ENCODE assay signal across 9 mouse cellular contexts in the genomic region with DNA sequence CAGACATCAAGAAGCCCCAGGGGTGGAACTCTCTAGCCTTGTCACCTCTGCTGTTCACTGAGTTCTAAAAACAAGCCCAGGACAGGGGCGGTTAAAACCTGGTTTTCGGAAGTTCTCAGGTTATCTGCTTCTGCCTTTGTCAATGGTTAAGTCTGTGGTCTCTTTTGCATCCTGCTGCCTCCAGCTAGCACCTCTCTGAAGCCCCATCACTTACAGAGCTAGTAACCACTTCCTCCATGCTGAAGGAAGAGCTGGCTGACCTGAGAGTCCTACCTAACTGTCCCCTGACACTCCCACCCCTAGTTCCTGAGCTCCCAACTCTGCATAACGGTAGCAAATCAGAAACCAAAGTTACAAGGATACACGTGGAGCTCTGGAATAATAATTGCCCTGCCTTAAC. TPM values are rescaled to one million over a fixed set of nuclear protein-coding genes. Genes with fewer than 3 reads are reported as not detected.
DNase-seq lines count a peak whose midpoint lies in the region; ATAC-seq and TF ChIP-seq lines count a peak whose summit lies in the region.
"Had no signal": no experiment of that assay in that cellular context is flagged by ENCODE, and none has a peak within 500 bp of the region (broad histone marks: within the 10 kb centered on the region; RNA-seq: fewer than 3 reads in every experiment).

No protein-coding gene starts in this region.

- peak overlapping the region; percentile 85 for H3K4me3 ChIP-seq in gastrocnemius, adult 2 months
- H3K4me3 ChIP-seq in CH12.LX (replicated peaks in 1 of 3; ENCODE audit: low read depth in 2 of 3, low read length in 2 of 3, poor library complexity in 1 of 3) = peak overlapping the region; percentile 59 to 88 (median 78)
- peak overlapping the region; percentile 77 for H3K4me3 ChIP-seq in forebrain, postnatal 0 days (ENCODE audit: low read depth, low read length)
- H3K4me3 ChIP-seq in megakaryocyte, embryonic 14.5 days (replicated peaks) = peak overlapping the region; percentile 95

- peak overlapping the region; percentile 83 for H3K4me2 ChIP-seq in CH12.LX (ENCODE audit: insufficient read depth, low read depth, poor library complexity, severe bottlenecking)
- peak overlapping the region; percentile 75 for H3K4me2 ChIP-seq in forebrain, postnatal 0 days (ENCODE audit: low read depth)

- TF ChIP-seq POLR2A in CH12.LX (IDR thresholded peaks at IDR 0.05; ENCODE audit: low read depth, low read length) = peak; percentile 47

- no peak for DNase-seq in gastrocnemius, adult 2 months
- no peak for DNase-seq in gastrocnemius, postnatal 14 days
- DNase-seq in CH12.LX (ENCODE audit: extremely low read depth) = peak; percentile 78
- DNase-seq in forebrain, postnatal 0 days = no peak
- peak; percentile 59 for DNase-seq in thymus, postnatal 4 days
- DNase-seq in layer of hippocampus, adult 11-12 months (ENCODE audit: low spot score) = no peak

- dilution Hi-C loops in CH12.LX (cut with MboI; ENCODE audit: extremely low pct_ligation_motif_present, extremely low pct_unique_long_range_greater_than_20kb, low sequenced_read_pairs) = no loop called here

- TF ChIP-seq RAD21 in CH12.LX (IDR thresholded peaks at IDR 0.05; ENCODE audit: low read depth, low read length) = no peak

- peak overlapping the region; percentile 94 for H3K27ac ChIP-seq in gastrocnemius, adult 2 months
- H3K27ac ChIP-seq in CH12.LX (ENCODE audit: insufficient read depth, low read depth) = peak overlapping the region; percentile 77
- no peak overlapping the region for H3K27ac ChIP-seq in forebrain, postnatal 0 days (ENCODE audit: low read depth, low read length)

- H3K9ac ChIP-seq in CH12.LX (ENCODE audit: insufficient read depth, low read depth) = peak overlapping the region; percentile 60; the same call in 1 of the 2 replicates
- H3K9ac ChIP-seq in forebrain, postnatal 0 days = no peak overlapping the region

- H3K79me2 ChIP-seq in CH12.LX (replicated peaks; ENCODE audit: control insufficient read depth, extremely low read depth, insufficient read depth, poor library complexity, severe bottlenecking) = peaks cover 23% of the 10 kb centered on the region

- WGBS in forebrain, postnatal 0 days = 46% methylated on average over 4 of the region's 4 CpGs

- in situ Hi-C loops in CH12.LX (cut with MboI; ENCODE audit: low pct_ligation_motif_present, low pct_unique_long_range_greater_than_20kb, low sequenced_read_pairs) = no loop called here

- no peaks in the 10 kb centered on the region for H3K9me3 ChIP-seq in CH12.LX (replicated peaks; ENCODE audit: low read length)
- no peaks in the 10 kb centered on the region for H3K9me3 ChIP-seq in forebrain, postnatal 0 days (ENCODE audit: low read length)
- H3K9me3 ChIP-seq in megakaryocyte, embryonic 14.5 days = no peaks in the 10 kb centered on the region

- no peak for ATAC-seq in forebrain, postnatal 0 days
- ATAC-seq in megakaryocyte-erythroid progenitor cell, adult 5-6 weeks (replicated peaks; ENCODE audit: low FRiP score, low TSS enrichment, poor library complexity, severe bottlenecking) = no peak
- ATAC-seq: Patski had no signal

- no peaks in the 10 kb centered on the region for H3K27me3 ChIP-seq in CH12.LX (replicated peaks)
- H3K27me3 ChIP-seq in forebrain, postnatal 0 days (ENCODE audit: insufficient read depth, low read length) = no peaks in the 10 kb centered on the region
- no peaks in the 10 kb centered on the region for H3K27me3 ChIP-seq in megakaryocyte, embryonic 14.5 days (replicated peaks)
- H3K27me3 ChIP-seq: Patski had no signal

- intact Hi-C loops in gastrocnemius, adult 2 months (cut with DNase I) = loop anchor here (2.0 to 10.0 kb wide), 2 partner anchors 20 to 296 kb away; a partner anchor contains a TSS
- intact Hi-C loops in gastrocnemius, postnatal 14 days (cut with DNase I; ENCODE audit: low total_unique reads) = no loop called here

- peak; percentile 60 for TF ChIP-seq EP300 in CH12.LX (IDR thresholded peaks at IDR 0.05; ENCODE audit: low read length)

- H3K36me3 ChIP-seq in CH12.LX (replicated peaks in 1 of 2; ENCODE audit: control insufficient read depth in 1 of 2, insufficient read depth in 1 of 2, low read length in 1 of 2) = peaks cover 5 to 32% of the 10 kb centered on the region in 2 experiments
- H3K36me3 ChIP-seq in forebrain, postnatal 0 days (ENCODE audit: insufficient read depth) = 0 out of 2 replicates have a peak, but pooled peaks cover 4% of the 10 kb centered on the region
- H3K36me3 ChIP-seq in megakaryocyte, embryonic 14.5 days (replicated peaks; ENCODE audit: low read length) = peaks cover 63% of the 10 kb centered on the region

- peaks cover 30 to 60% of the 10 kb centered on the region in 2 experiments for H3K4me1 ChIP-seq in CH12.LX (ENCODE audit: control insufficient read depth in 1 of 2, insufficient read depth in 2 of 2)
- peaks cover 20% of the 10 kb centered on the region for H3K4me1 ChIP-seq in forebrain, postnatal 0 days (ENCODE audit: insufficient read depth)
- peaks cover 86% of the 10 kb centered on the region for H3K4me1 ChIP-seq in megakaryocyte, embryonic 14.5 days

- no peak for TF ChIP-seq CTCF in gastrocnemius, adult 2 months (IDR thresholded peaks at IDR 0.05)
- TF ChIP-seq CTCF in CH12.LX (conservative IDR thresholded peaks at IDR 0.05 in 1 of 2, IDR thresholded peaks at IDR 0.05 in 1 of 2; ENCODE audit: low read depth in 2 of 2, low read length in 2 of 2) = no peak
- no peak for TF ChIP-seq CTCF in forebrain, postnatal 0 days (IDR thresholded peaks at IDR 0.05; ENCODE audit: low read depth)

TF ChIP-seq in CH12.LX, 34 proteins besides CTCF, POLR2A, EP300 and RAD21 (continues in another document):
- TF ChIP-seq USF2 (conservative IDR thresholded peaks at IDR 0.05; ENCODE audit: low read depth, low read length) (no peak), NRF1 (IDR thresholded peaks at IDR 0.05; ENCODE audit: low read depth, low read length) (no peak)

RNA-seq across cellular contexts. Expression of a gene that starts 1.0 kb away (rescaled TPM):
- 1 to 10 TPM; 4.9 to 5.5 TPM for total RNA-seq in gastrocnemius, adult 2 months (2021)
- total RNA-seq in gastrocnemius, postnatal 14 days (2021) = 1 to 10 TPM; 5.5 to 7.4 TPM
- total RNA-seq in CH12.LX (2012; rRNA removed) (56.9 and 71.7 TPM in 2 replicates), CH12.LX (2014; rRNA removed) (65.2 and 71.4 TPM in 2 replicates)
- 75.0 and 84.2 TPM in 2 replicates for polyA plus RNA-seq in CH12.LX (2012; ENCODE audit: insufficient read length, low read depth)
- 54.1 and 57.8 TPM in 2 replicates for total RNA-seq in forebrain, postnatal 0 days (2014; rRNA removed)
- 38.9 and 45.9 TPM in 2 replicates for polyA plus RNA-seq in forebrain, postnatal 0 days (2015; fragmentation: Nextera tagmentation; extraction: Ambion mirVana)
- polyA plus RNA-seq in megakaryocyte, embryonic 14.5 days (2012; ENCODE audit: insufficient read depth, low replicate concordance) = 61.8 and 135 TPM in 2 replicates
- total RNA-seq in megakaryocyte-erythroid progenitor cell, adult 5-6 weeks (2014; fragmentation: Nextera tagmentation) = 22.8 and 29.1 TPM in 2 replicates
- total RNA-seq in megakaryocyte-erythroid progenitor cell, adult 5-6 weeks (2017) = 30.5 and 38.6 TPM in 2 replicates

RNA-seq across cellular contexts. Expression of a gene that starts 1.3 kb away (rescaled TPM):
- 1 to 10 TPM; 2.6 to 3.0 TPM for total RNA-seq in gastrocnemius, adult 2 months (2021)
- 1 to 10 TPM; 3.2 to 3.5 TPM for total RNA-seq in gastrocnemius, postnatal 14 days (2021)
- total RNA-seq in CH12.LX (2012; rRNA removed) (8.1 and 9.6 TPM in 2 replicates), CH12.LX (2014; rRNA removed) (2.7 and 4.3 TPM in 2 replicates)
- 5.9 TPM in 2 replicates for polyA plus RNA-seq in CH12.LX (2012; ENCODE audit: insufficient read length, low read depth)
- 37.9 and 39.5 TPM in 2 replicates for total RNA-seq in forebrain, postnatal 0 days (2014; rRNA removed)
- 34.4 and 36.7 TPM in 2 replicates for polyA plus RNA-seq in forebrain, postnatal 0 days (2015; fragmentation: Nextera tagmentation; extraction: Ambion mirVana)
- 19.4 and 27.8 TPM in 2 replicates for polyA plus RNA-seq in megakaryocyte, embryonic 14.5 days (2012; ENCODE audit: insufficient read depth, low replicate concordance)
- total RNA-seq in megakaryocyte-erythroid progenitor cell, adult 5-6 weeks (2014; fragmentation: Nextera tagmentation) = 22.8 and 26.4 TPM in 2 replicates
- 3.0 and 4.5 TPM in 2 replicates for total RNA-seq in megakaryocyte-erythroid progenitor cell, adult 5-6 weeks (2017)

RNA-seq across cellular contexts. Expression of a gene that starts 22.8 kb away (rescaled TPM):
- 100 to 1,000 TPM; 253 TPM for total RNA-seq in gastrocnemius, adult 2 months (2021)
- 100 to 1,000 TPM; 167 to 186 TPM for total RNA-seq in gastrocnemius, postnatal 14 days (2021)
- total RNA-seq in CH12.LX (2012; rRNA removed) (91.5 and 110 TPM in 2 replicates), CH12.LX (2014; rRNA removed) (121 and 138 TPM in 2 replicates)
- polyA plus RNA-seq in CH12.LX (2012; ENCODE audit: insufficient read length, low read depth) = 175 and 199 TPM in 2 replicates
- 55.2 and 69.8 TPM in 2 replicates for total RNA-seq in forebrain, postnatal 0 days (2014; rRNA removed)
- 42.4 and 43.6 TPM in 2 replicates for polyA plus RNA-seq in forebrain, postnatal 0 days (2015; fragmentation: Nextera tagmentation; extraction: Ambion mirVana)
- 472 and 996 TPM in 2 replicates for polyA plus RNA-seq in megakaryocyte, embryonic 14.5 days (2012; ENCODE audit: insufficient read depth, low replicate concordance)
- 149 and 158 TPM in 2 replicates for total RNA-seq in megakaryocyte-erythroid progenitor cell, adult 5-6 weeks (2014; fragmentation: Nextera tagmentation)
- 78.4 and 117 TPM in 2 replicates for total RNA-seq in megakaryocyte-erythroid progenitor cell, adult 5-6 weeks (2017)

RNA-seq across cellular contexts. Expression of a gene that starts 41.3 kb away (rescaled TPM):
- total RNA-seq in gastrocnemius, adult 2 months (2021) = 10 to 100 TPM; 27.0 to 33.5 TPM
- 10 to 100 TPM; 23.7 to 25.2 TPM for total RNA-seq in gastrocnemius, postnatal 14 days (2021)
- total RNA-seq in CH12.LX (2012; rRNA removed) (48.1 and 49.4 TPM in 2 replicates), CH12.LX (2014; rRNA removed) (24.2 and 28.4 TPM in 2 replicates)
- polyA plus RNA-seq in CH12.LX (2012; ENCODE audit: insufficient read length, low read depth) = 46.5 and 57.0 TPM in 2 replicates
- 137 and 176 TPM in 2 replicates for total RNA-seq in forebrain, postnatal 0 days (2014; rRNA removed)
- 63.8 and 87.7 TPM in 2 replicates for polyA plus RNA-seq in forebrain, postnatal 0 days (2015; fragmentation: Nextera tagmentation; extraction: Ambion mirVana)
- 10.9 and 24.8 TPM in 2 replicates for polyA plus RNA-seq in megakaryocyte, embryonic 14.5 days (2012; ENCODE audit: insufficient read depth, low replicate concordance)
- 54.1 and 79.5 TPM in 2 replicates for total RNA-seq in megakaryocyte-erythroid progenitor cell, adult 5-6 weeks (2014; fragmentation: Nextera tagmentation)
- 36.6 and 37.8 TPM in 2 replicates for total RNA-seq in megakaryocyte-erythroid progenitor cell, adult 5-6 weeks (2017)

RNA-seq across cellular contexts. Expression of a gene that starts 43.9 kb away (rescaled TPM):
- total RNA-seq in gastrocnemius, adult 2 months (2021) = 10 to 100 TPM; 34.7 to 40.0 TPM
- 10 to 100 TPM; 30.1 to 34.4 TPM for total RNA-seq in gastrocnemius, postnatal 14 days (2021)
- total RNA-seq in CH12.LX (2012; rRNA removed) (19.3 and 26.2 TPM in 2 replicates), CH12.LX (2014; rRNA removed) (10.0 and 11.1 TPM in 2 replicates)
- polyA plus RNA-seq in CH12.LX (2012; ENCODE audit: insufficient read length, low read depth) = 18.8 and 19.4 TPM in 2 replicates
- total RNA-seq in forebrain, postnatal 0 days (2014; rRNA removed) = 105 and 131 TPM in 2 replicates
- 70.4 and 77.6 TPM in 2 replicates for polyA plus RNA-seq in forebrain, postnatal 0 days (2015; fragmentation: Nextera tagmentation; extraction: Ambion mirVana)
- 91.6 and 121 TPM in 2 replicates for polyA plus RNA-seq in megakaryocyte, embryonic 14.5 days (2012; ENCODE audit: insufficient read depth, low replicate concordance)
- 27.4 and 32.0 TPM in 2 replicates for total RNA-seq in megakaryocyte-erythroid progenitor cell, adult 5-6 weeks (2014; fragmentation: Nextera tagmentation)
- total RNA-seq in megakaryocyte-erythroid progenitor cell, adult 5-6 weeks (2017) = 11.8 and 14.8 TPM in 2 replicates

Comparison
In these comparisons a context has a peak if more than half of its experiments do, and no peak if none do; other contexts are left out.
1. DNase-seq: peak in CH12.LX (single experiment) and thymus, postnatal 4 days (single experiment); none in gastrocnemius, adult 2 months (single experiment), gastrocnemius, postnatal 14 days (single experiment), forebrain, postnatal 0 days (single experiment) and layer of hippocampus, adult 11-12 months (single experiment).
2. Peak in every context shown above with its lines, with median percentiles within 50 percentile points of each other: H3K4me3 ChIP-seq.